Mouse (Mus musculus) urinary bladder, postnatal 36 days (tissue): ENCODE data around the gene Shld2.
A peak's percentile ranks its signal among the peaks of the same experiment; 100 is the strongest.
"Not testable (repeated sequence)": the region's sequence is repeated elsewhere in the genome, so short reads cannot be mapped to it uniquely, and the experiment has no call there.

Source experiments
- DNase-seq, 2 experiments: peaks; one replicate each; pipeline ENCODE4 v3.0.0; 2022; ENCODE audit warnings: low spot score in 2 of 2, mixed read lengths in 1 of 2

The Shld2 gene

DNA sequence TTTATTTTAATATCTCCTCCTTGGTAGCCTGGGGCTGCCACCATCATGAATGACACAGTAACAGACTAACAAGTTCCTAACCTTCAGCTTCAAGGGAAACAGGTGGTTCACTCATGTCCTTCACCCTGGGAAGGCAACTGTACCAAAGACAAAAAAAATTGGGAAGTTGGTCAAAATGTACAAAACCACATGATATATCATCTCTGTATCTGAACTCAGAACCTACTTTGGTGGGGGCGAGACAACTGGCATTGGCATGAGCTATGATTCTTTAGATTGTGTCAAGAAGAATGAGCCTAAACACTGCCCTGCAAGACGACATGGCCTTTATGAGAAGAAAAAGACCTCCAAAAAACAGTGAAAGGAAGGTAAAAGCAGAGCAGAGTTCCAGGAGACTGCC lies 29.5 kb downstream of the Shld2 start:
- DNase-seq: no peak

DNA sequence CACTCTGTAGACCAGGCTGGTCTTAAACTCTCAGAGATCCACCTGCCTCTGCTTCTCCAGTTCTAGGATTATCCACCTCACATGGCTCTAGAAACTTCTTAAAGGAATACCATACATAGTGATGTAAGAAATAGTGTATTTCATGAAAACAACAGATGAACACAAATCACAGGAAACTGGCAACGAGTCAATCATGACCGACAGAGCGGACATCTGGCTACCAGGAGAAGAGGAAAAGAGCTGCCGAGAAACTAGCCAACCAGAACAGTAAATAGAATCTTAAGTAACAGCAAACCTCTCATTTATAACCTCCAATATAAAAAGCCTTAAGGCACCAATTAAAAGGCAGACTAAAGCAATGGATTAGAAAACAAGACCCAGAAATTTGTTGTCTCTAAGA lies 30.6 kb downstream of the Shld2 start:
- DNase-seq: no peak

DNA sequence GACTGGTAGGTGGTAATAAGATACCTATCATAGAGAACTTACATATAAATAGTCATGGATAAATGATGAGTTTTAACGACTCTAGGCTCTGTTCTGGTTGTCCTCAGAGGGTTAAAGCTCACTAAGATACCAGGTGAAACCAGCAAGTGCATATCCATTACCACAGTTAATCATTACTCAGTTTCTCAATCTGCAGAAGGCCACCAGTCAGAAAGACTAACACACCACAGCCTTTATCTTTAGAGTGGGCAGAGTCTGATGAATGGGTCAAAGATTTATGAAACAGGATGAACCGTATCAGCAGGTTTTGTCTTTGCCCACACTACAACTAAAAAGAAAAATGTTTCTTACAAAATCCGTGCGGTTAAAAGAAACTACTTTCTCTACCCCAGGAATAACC lies 35.1 kb downstream of the Shld2 start:
- no peak for DNase-seq

DNA sequence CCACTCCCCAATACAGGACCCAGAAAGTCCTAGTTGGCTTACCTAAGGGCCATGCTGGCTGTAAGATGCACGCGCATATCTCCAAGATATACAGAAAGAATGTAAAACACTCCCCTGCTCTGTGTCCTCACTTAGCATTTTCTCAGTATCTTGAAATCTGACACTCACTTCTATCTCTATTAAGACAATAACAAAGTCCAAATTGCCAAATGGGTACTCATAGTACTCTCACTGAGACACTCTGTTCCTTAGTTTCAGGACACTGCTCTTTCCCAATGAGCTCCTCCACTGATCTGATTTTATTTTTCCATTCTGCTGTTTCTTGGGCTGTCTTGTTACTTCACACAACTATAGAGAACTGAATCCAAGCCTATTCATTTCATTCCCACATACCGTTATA lies 36.2 kb downstream of the Shld2 start:
- no peak for DNase-seq

- no peak for DNase-seq
Observed at GRCm38 (mm10) chr14:34273280-34273679, 37.0 kb downstream of the Shld2 start.

GRCm38 (mm10) chr14:34268046-34268445 lies 42.2 kb downstream of the Shld2 start:
- no peak for DNase-seq

- not testable (repeated sequence) for DNase-seq
Observed at GRCm38 (mm10) chr14:34258525-34258924, 51.8 kb downstream of the Shld2 start.

GRCm38 (mm10) chr14:34253261-34253660 lies 57.0 kb downstream of the Shld2 start:
- no peak for DNase-seq

GRCm38 (mm10) chr14:34252470-34253145 lies 57.7 kb downstream of the Shld2 start:
- DNase-seq: no peak

GRCm38 (mm10) chr14:34240676-34241075 lies 69.6 kb downstream of the Shld2 start:
- no peak for DNase-seq

- DNase-seq: no peak
Observed at GRCm38 (mm10) chr14:34240263-34240662, 70.0 kb downstream of the Shld2 start.

GRCm38 (mm10) chr14:34234630-34235380 lies 75.5 kb downstream of the Shld2 start:
- peak; percentile 39 to 68 for DNase-seq

- DNase-seq: no peak
Observed at GRCm38 (mm10) chr14:34233846-34234245, 76.4 kb downstream of the Shld2 start.

GRCm38 (mm10) chr14:34232866-34233680 lies 77.2 kb downstream of the Shld2 start:
- no peak for DNase-seq

DNA sequence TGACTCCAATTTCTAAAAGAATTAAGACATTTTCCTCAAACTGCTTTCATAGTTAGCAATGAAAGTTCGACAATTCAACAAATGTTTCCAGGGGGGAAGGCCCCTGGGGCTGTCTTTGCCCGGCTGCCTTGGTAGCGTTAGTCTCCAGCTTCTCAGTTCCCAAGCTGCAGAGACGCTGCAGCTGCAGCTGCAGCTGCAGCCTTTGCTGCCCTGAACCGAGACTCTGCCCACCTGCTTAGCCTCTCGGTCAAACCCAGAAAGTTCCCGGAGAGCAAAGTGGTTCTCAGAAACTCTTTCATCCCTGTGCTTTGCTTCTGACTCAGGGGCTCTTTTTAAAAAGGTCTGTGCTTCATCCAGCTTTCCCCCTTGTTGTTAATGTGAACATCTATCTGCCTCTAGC lies 78.0 kb downstream of the Shld2 start:
- no peak for DNase-seq

DNA sequence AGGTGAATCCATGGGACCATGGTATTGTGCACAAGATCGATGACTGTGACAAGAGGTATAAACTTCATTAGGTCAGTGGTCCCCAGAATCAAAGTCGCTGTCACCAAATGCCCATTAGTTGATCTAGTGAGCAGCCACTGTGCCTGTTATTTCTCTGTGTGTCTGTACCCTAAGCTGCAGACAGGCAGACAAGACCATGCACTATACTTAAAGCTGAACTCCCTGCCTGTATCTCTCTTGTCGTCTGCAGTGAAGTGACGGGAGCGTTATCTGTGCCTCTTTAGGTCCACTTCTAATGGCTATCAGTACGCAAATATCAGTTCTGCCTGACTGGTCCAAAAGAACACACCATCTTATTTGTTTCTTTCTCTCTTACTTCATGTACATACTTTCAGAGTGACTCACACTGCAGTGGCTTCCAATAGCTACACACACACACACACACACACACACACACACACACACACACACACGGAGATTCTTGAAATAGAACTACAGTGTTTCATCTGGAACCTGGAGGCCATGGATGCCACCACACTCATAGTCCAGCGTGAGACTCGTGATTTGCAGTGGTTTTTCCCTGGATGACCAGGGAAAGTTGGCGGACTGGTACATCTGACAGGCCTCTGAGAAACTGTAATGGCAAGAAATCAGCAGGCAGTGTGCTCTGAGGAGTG lies 81.3 kb downstream of the Shld2 start:
- no peak for DNase-seq

DNA sequence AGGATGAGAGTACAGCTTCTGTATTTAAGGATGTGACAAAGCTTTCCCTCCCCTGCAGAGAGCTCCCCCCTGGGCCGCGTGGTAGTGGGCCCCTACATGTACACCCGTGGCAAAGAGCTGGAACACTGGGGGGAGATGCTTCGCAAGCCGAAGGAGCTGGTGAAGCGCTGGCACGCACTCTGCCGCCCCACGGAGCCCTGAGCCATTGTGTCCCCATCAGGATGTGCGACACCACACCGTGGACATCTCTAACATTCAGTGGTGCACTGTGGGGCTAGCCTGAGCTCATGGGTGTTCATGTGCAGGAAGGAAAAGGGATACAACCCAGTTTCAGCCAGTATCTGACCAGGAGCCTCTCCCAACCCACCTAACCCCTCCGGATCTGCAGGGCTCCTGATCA lies 82.3 kb downstream of the Shld2 start:
- DNase-seq: no peak

- DNase-seq: no peak
Observed at GRCm38 (mm10) chr14:34226566-34226965, 83.7 kb downstream of the Shld2 start.

GRCm38 (mm10) chr14:34225986-34226385 lies 84.3 kb downstream of the Shld2 start:
- DNase-seq: no peak

DNA sequence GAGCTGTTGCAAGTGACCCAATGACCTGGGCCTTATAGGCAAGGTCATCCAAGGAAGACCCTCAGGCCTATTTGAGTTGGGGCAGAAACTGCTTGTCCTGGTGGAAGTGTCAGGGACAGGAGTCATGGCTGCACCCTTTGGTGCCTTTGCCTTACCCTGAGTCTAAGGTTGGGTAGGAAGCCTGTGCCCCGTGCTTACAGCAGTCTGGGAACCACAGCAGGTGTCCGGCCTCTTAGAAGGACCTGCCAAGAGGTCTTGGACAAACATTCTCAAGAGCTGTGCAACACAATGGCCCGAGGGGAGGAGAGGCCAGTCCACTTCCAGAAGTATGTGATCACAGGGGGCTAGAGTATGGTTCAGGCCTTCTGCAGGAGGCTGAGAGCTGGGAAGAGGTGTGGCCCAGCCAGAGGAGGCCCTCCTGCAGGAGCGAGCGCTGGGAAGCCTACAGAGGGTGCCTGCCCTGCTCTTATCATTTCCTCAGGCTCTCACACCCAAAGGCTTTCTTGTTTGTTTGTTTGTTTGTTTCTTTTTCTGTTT lies 86.9 kb downstream of the Shld2 start:
- no peak for DNase-seq

GRCm38 (mm10) chr14:34221416-34222077 lies 88.7 kb downstream of the Shld2 start:
- DNase-seq: no peak
